Mouse (Mus musculus) cortical plate, adult 2 months (tissue): Measurements from ENCODE around the gene Bmp7.

Source experiments
- CTCF ChIP-seq: fragments of 200-500 bp; IDR thresholded peaks from 2 replicates; pipeline ENCODE4 v1.5.1; 2011; ENCODE audit warnings: mild to moderate bottlenecking, control low read depth, low read length; ENCODE audit not compliant: insufficient read depth; ENCODE audit errors: extremely low read depth
- POLR2A ChIP-seq: fragments of 200-500 bp; IDR thresholded peaks from 2 replicates; pipeline ENCODE4 v1.6.1; 2011; ENCODE audit warnings: mild to moderate bottlenecking, low read length, control low read depth; ENCODE audit not compliant: insufficient read depth; ENCODE audit errors: extremely low read depth

GRCm38 (mm10) chr2:172979666-172980345 lies 39.7 kb upstream of the Bmp7 start:
- TF ChIP-seq POLR2A (no peak), CTCF (no peak)
